Mouse (Mus musculus) embryo, embryonic 11 days (tissue): Measurements from ENCODE around the gene Dpf3.

Experiments used
- DNase-seq: peaks from one replicate; pipeline ENCODE4 v3.0.0-alpha.2; 2015

Gene Dpf3

GRCm38 (mm10) chr12:83330056-83330455, 157.5 kb downstream of the Dpf3 start:
- DNase-seq, result no peak

GRCm38 (mm10) chr12:83328899-83329298, 158.6 kb downstream of the Dpf3 start:
- peak; percentile 20 for DNase-seq

GRCm38 (mm10) chr12:83328491-83328890, 159.0 kb downstream of the Dpf3 start:
- no peak for DNase-seq

- DNase-seq, result no peak
These were observed 160.1 kb downstream of the Dpf3 start for GRCm38 (mm10) chr12:83327451-83327850.

- no peak for DNase-seq
These were observed 166.8 kb downstream of the Dpf3 start for GRCm38 (mm10) chr12:83320725-83321124.

- no peak for DNase-seq
These were observed 169.7 kb downstream of the Dpf3 start for GRCm38 (mm10) chr12:83317646-83318443.

GRCm38 (mm10) chr12:83314666-83315065, 172.8 kb downstream of the Dpf3 start:
- no peak for DNase-seq

GRCm38 (mm10) chr12:83312818-83313217, 174.7 kb downstream of the Dpf3 start:
- DNase-seq, result no peak

- no peak for DNase-seq
These were observed 176.9 kb downstream of the Dpf3 start for GRCm38 (mm10) chr12:83310567-83310966.

- DNase-seq, result no peak
These were observed 178.3 kb downstream of the Dpf3 start for GRCm38 (mm10) chr12:83309031-83309804.

- DNase-seq, result no peak
These were observed 178.9 kb downstream of the Dpf3 start for GRCm38 (mm10) chr12:83308627-83309026.

GRCm38 (mm10) chr12:83303221-83303620, 184.3 kb downstream of the Dpf3 start:
- DNase-seq, result no peak

GRCm38 (mm10) chr12:83302320-83303153, 185.0 kb downstream of the Dpf3 start:
- DNase-seq, result no peak

GRCm38 (mm10) chr12:83301616-83302319, 185.7 kb downstream of the Dpf3 start:
- DNase-seq, result no peak

- no peak for DNase-seq
These were observed 189.2 kb downstream of the Dpf3 start for GRCm38 (mm10) chr12:83298358-83298757.

- no peak for DNase-seq
These were observed 192.5 kb downstream of the Dpf3 start for GRCm38 (mm10) chr12:83295031-83295430.

- DNase-seq, result no peak
These were observed 195.6 kb downstream of the Dpf3 start for GRCm38 (mm10) chr12:83291915-83292314.

GRCm38 (mm10) chr12:83286496-83287492, 200.7 kb downstream of the Dpf3 start:
- DNase-seq, result no peak

- DNase-seq, result no peak
These were observed 203.8 kb downstream of the Dpf3 start for GRCm38 (mm10) chr12:83283591-83284320.
